Mouse (Mus musculus): Measurements from ENCODE around the gene Prokr2. TPM values are rescaled to one million over a fixed set of nuclear protein-coding genes. Genes with fewer than 3 reads are reported as not detected.
"Not testable (repeated sequence)": the region's sequence is repeated elsewhere in the genome, so short reads cannot be mapped to it uniquely, and the experiment has no call there.

Prokr2 gene
- polyA plus RNA-seq, 2 experiments: 1.4 to 4.0 TPM

GRCm38 (mm10) chr2:132316041-132316808 lies 69.0 kb downstream of the Prokr2 start:
- 42% methylated on average over 8 of the region's 8 CpGs for WGBS
- no peak overlapping the region for H3K4me3 ChIP-seq (replicated peaks; ENCODE audit: low read length)
- no peaks in the 10 kb centered on the region for H3K27me3 ChIP-seq (ENCODE audit: control insufficient read depth, insufficient read depth, low read length)
- no peaks in the 10 kb centered on the region for H3K4me1 ChIP-seq (ENCODE audit: control insufficient read depth, insufficient read depth, low read length)
- no peaks in the 10 kb centered on the region for H3K9me3 ChIP-seq (ENCODE audit: control insufficient read depth, low read length)
- H3K36me3 ChIP-seq (ENCODE audit: control insufficient read depth, insufficient read depth, low read length): no peaks in the 10 kb centered on the region; the same call in 1 of the 2 replicates
- no peak for TF ChIP-seq POLR2A (IDR thresholded peaks at IDR 0.05; ENCODE audit: borderline replicate concordance, extremely low read depth, insufficient read depth, insufficient read length)
- H3K9ac ChIP-seq (ENCODE audit: low read depth, low read length, severe bottlenecking): no peak overlapping the region
- no peak overlapping the region for H3K4me2 ChIP-seq (replicated peaks; ENCODE audit: low read depth, low read length, severe bottlenecking)
- ATAC-seq (ENCODE audit: low FRiP score, low read depth) (peak; percentile 70), DNase-seq (ENCODE audit: low spot score) (peak; percentile 83)
- no peak overlapping the region for H3K27ac ChIP-seq (replicated peaks; ENCODE audit: low read depth, low read length)

GRCm38 (mm10) chr2:132314057-132314456 lies 71.2 kb downstream of the Prokr2 start:
- not testable (repeated sequence) for ATAC-seq (ENCODE audit: low FRiP score, low read depth); H3K4me2 ChIP-seq (replicated peaks; ENCODE audit: low read depth, low read length, severe bottlenecking); H3K9me3 ChIP-seq (ENCODE audit: control insufficient read depth, low read length); H3K9ac ChIP-seq (ENCODE audit: low read depth, low read length, severe bottlenecking); DNase-seq (ENCODE audit: low spot score); H3K4me3 ChIP-seq (replicated peaks; ENCODE audit: low read length); H3K36me3 ChIP-seq (ENCODE audit: control insufficient read depth, insufficient read depth, low read length); H3K27ac ChIP-seq (replicated peaks; ENCODE audit: low read depth, low read length); H3K27me3 ChIP-seq (ENCODE audit: control insufficient read depth, insufficient read depth, low read length); H3K4me1 ChIP-seq (ENCODE audit: control insufficient read depth, insufficient read depth, low read length)
- WGBS: 86% methylated on average over 8 of the region's 8 CpGs

- Histone ChIP-seq H3K4me1 (ENCODE audit: control insufficient read depth, insufficient read depth, low read length) (no peaks in the 10 kb centered on the region), H3K9me3 (ENCODE audit: control insufficient read depth, low read length) (no peaks in the 10 kb centered on the region), H3K27ac (replicated peaks; ENCODE audit: low read depth, low read length) (no peak overlapping the region), H3K27me3 (ENCODE audit: control insufficient read depth, insufficient read depth, low read length) (no peaks in the 10 kb centered on the region), H3K4me2 (replicated peaks; ENCODE audit: low read depth, low read length, severe bottlenecking) (no peak overlapping the region), H3K9ac (ENCODE audit: low read depth, low read length, severe bottlenecking) (no peak overlapping the region), H3K36me3 (ENCODE audit: control insufficient read depth, insufficient read depth, low read length) (peaks cover 9% of the 10 kb centered on the region), H3K4me3 (replicated peaks; ENCODE audit: low read length) (no peak overlapping the region)
- ATAC-seq (ENCODE audit: low FRiP score, low read depth): no peak
- TF ChIP-seq POLR2A (IDR thresholded peaks at IDR 0.05; ENCODE audit: borderline replicate concordance, extremely low read depth, insufficient read depth, insufficient read length): no peak
- DNase-seq (ENCODE audit: low spot score): no peak
- WGBS: 91% methylated on average over 2 of the region's 2 CpGs
Observed at GRCm38 (mm10) chr2:132313568-132313967, 71.7 kb downstream of the Prokr2 start.

GRCm38 (mm10) chr2:132312616-132313015 lies 72.6 kb downstream of the Prokr2 start:
- ATAC-seq (ENCODE audit: low FRiP score, low read depth): no peak
- DNase-seq (ENCODE audit: low spot score): no peak
- no peak overlapping the region for H3K9ac ChIP-seq (ENCODE audit: low read depth, low read length, severe bottlenecking)
- H3K4me2 ChIP-seq (replicated peaks; ENCODE audit: low read depth, low read length, severe bottlenecking): no peak overlapping the region
- no peaks in the 10 kb centered on the region for H3K9me3 ChIP-seq (ENCODE audit: control insufficient read depth, low read length)
- WGBS: 78% methylated on average over 5 of the region's 5 CpGs
- TF ChIP-seq POLR2A (IDR thresholded peaks at IDR 0.05; ENCODE audit: borderline replicate concordance, extremely low read depth, insufficient read depth, insufficient read length): no peak
- H3K27me3 ChIP-seq (ENCODE audit: control insufficient read depth, insufficient read depth, low read length): no peaks in the 10 kb centered on the region
- no peak overlapping the region for H3K27ac ChIP-seq (replicated peaks; ENCODE audit: low read depth, low read length)
- H3K4me1 ChIP-seq (ENCODE audit: control insufficient read depth, insufficient read depth, low read length): no peaks in the 10 kb centered on the region
- H3K4me3 ChIP-seq (replicated peaks; ENCODE audit: low read length): no peak overlapping the region
- peaks cover 17% of the 10 kb centered on the region for H3K36me3 ChIP-seq (ENCODE audit: control insufficient read depth, insufficient read depth, low read length)

- Histone ChIP-seq H3K36me3 (ENCODE audit: control insufficient read depth, insufficient read depth, low read length) (peaks cover 38% of the 10 kb centered on the region), H3K9ac (ENCODE audit: low read depth, low read length, severe bottlenecking) (no peak overlapping the region), H3K27me3 (ENCODE audit: control insufficient read depth, insufficient read depth, low read length) (no peaks in the 10 kb centered on the region), H3K4me3 (replicated peaks; ENCODE audit: low read length) (no peak overlapping the region), H3K4me1 (ENCODE audit: control insufficient read depth, insufficient read depth, low read length) (no peaks in the 10 kb centered on the region), H3K27ac (replicated peaks; ENCODE audit: low read depth, low read length) (no peak overlapping the region), H3K4me2 (replicated peaks; ENCODE audit: low read depth, low read length, severe bottlenecking) (no peak overlapping the region), H3K9me3 (ENCODE audit: control insufficient read depth, low read length) (no peaks in the 10 kb centered on the region)
- DNase-seq (ENCODE audit: low spot score) (no peak), ATAC-seq (ENCODE audit: low FRiP score, low read depth) (no peak)
- 92% methylated on average over 6 of the region's 6 CpGs for WGBS
- TF ChIP-seq POLR2A (IDR thresholded peaks at IDR 0.05; ENCODE audit: borderline replicate concordance, extremely low read depth, insufficient read depth, insufficient read length): no peak
Observed at GRCm38 (mm10) chr2:132309398-132309930, 75.8 kb downstream of the Prokr2 start.

All from limb, embryonic 14.5 days (tissue).